In genomic region chr15:93713428-93713827, GRCm38 (mm10) we compare ENCODE assay signal across 8 mouse cellular contexts.
A peak's percentile ranks its signal among the peaks of the same experiment; 100 is the strongest.
DNase-seq lines count a peak whose midpoint lies in the region; ATAC-seq and TF ChIP-seq lines count a peak whose summit lies in the region.

No protein-coding gene starts in this region.

- H3K4me1 ChIP-seq in hindbrain, postnatal 0 days (ENCODE audit: insufficient read depth, low read length), result no peaks in the 10 kb centered on the region
- no peaks in the 10 kb centered on the region for H3K4me1 ChIP-seq in hindbrain, embryonic 11.5 days (replicated peaks; ENCODE audit: control insufficient read depth, insufficient read depth, low read length)
- no peaks in the 10 kb centered on the region for H3K4me1 ChIP-seq in forebrain, embryonic 16.5 days (replicated peaks; ENCODE audit: control insufficient read depth, insufficient read depth, low read length)
- no peaks in the 10 kb centered on the region for H3K4me1 ChIP-seq in midbrain, embryonic 11.5 days (ENCODE audit: control insufficient read depth, insufficient read depth, low read length)

- H3K36me3 ChIP-seq in hindbrain, postnatal 0 days (ENCODE audit: insufficient read depth, low read length), result no peaks in the 10 kb centered on the region
- no peaks in the 10 kb centered on the region for H3K36me3 ChIP-seq in hindbrain, embryonic 11.5 days (ENCODE audit: control insufficient read depth, insufficient read depth, low read length)
- H3K36me3 ChIP-seq in forebrain, embryonic 16.5 days (ENCODE audit: control insufficient read depth, insufficient read depth), result no peaks in the 10 kb centered on the region
- H3K36me3 ChIP-seq in midbrain, embryonic 11.5 days (ENCODE audit: control insufficient read depth, insufficient read depth, low read length), result no peaks in the 10 kb centered on the region

- H3K9ac ChIP-seq in hindbrain, postnatal 0 days (replicated peaks; ENCODE audit: low read length), result no peak overlapping the region
- no peak overlapping the region for H3K9ac ChIP-seq in hindbrain, embryonic 11.5 days (ENCODE audit: low read depth, low read length)
- H3K9ac ChIP-seq in forebrain, embryonic 16.5 days (replicated peaks; ENCODE audit: low read depth, low read length), result no peak overlapping the region
- no peak overlapping the region for H3K9ac ChIP-seq in midbrain, embryonic 11.5 days (ENCODE audit: low read length)

- H3K27me3 ChIP-seq in hindbrain, postnatal 0 days (ENCODE audit: insufficient read depth, low read length), result no peaks in the 10 kb centered on the region
- H3K27me3 ChIP-seq in hindbrain, embryonic 11.5 days (ENCODE audit: control insufficient read depth, insufficient read depth, low read length), result no peaks in the 10 kb centered on the region
- no peaks in the 10 kb centered on the region for H3K27me3 ChIP-seq in forebrain, embryonic 16.5 days (replicated peaks; ENCODE audit: control insufficient read depth, insufficient read depth, low read length)
- no peaks in the 10 kb centered on the region for H3K27me3 ChIP-seq in midbrain, embryonic 11.5 days (ENCODE audit: control insufficient read depth, insufficient read depth, low read length)

- H3K27ac ChIP-seq in hindbrain, postnatal 0 days, result no peak overlapping the region
- H3K27ac ChIP-seq in hindbrain, embryonic 11.5 days (ENCODE audit: low read depth, low read length), result no peak overlapping the region
- H3K27ac ChIP-seq in forebrain, embryonic 16.5 days (ENCODE audit: low read length), result no peak overlapping the region
- no peak overlapping the region for H3K27ac ChIP-seq in midbrain, embryonic 11.5 days (ENCODE audit: low read depth, low read length)

- peak; percentile 65 for DNase-seq in hindbrain, postnatal 0 days (ENCODE audit: low spot score)
- DNase-seq in hindbrain, embryonic 11.5 days (ENCODE audit: low spot score), result no peak
- peak; percentile 89 for DNase-seq in adrenal gland, postnatal 14 days
- DNase-seq in heart, postnatal 4 days, result peak; percentile 85
- peak; percentile 81 for DNase-seq in lung, postnatal 36 days
- DNase-seq in midbrain, embryonic 11.5 days (ENCODE audit: low spot score, missing footprints), result no peak
- DNase-seq in liver, result no peak

- no peak overlapping the region for H3K4me2 ChIP-seq in hindbrain, postnatal 0 days (ENCODE audit: low read depth, low read length)
- H3K4me2 ChIP-seq in hindbrain, embryonic 11.5 days (replicated peaks; ENCODE audit: low read depth, low read length), result no peak overlapping the region
- H3K4me2 ChIP-seq in forebrain, embryonic 16.5 days (ENCODE audit: low read length), result no peak overlapping the region
- no peak overlapping the region for H3K4me2 ChIP-seq in midbrain, embryonic 11.5 days

- no peak for ATAC-seq in hindbrain, postnatal 0 days
- no peak for ATAC-seq in hindbrain, embryonic 11.5 days (ENCODE audit: low FRiP score)
- no peak for ATAC-seq in forebrain, embryonic 16.5 days
- ATAC-seq in midbrain, embryonic 11.5 days (ENCODE audit: low FRiP score), result no peak

- TF ChIP-seq CTCF in hindbrain, postnatal 0 days (IDR thresholded peaks at IDR 0.05; ENCODE audit: low read depth), result no peak

- no peaks in the 10 kb centered on the region for H3K9me3 ChIP-seq in hindbrain, postnatal 0 days (ENCODE audit: low read length)
- H3K9me3 ChIP-seq in hindbrain, embryonic 11.5 days (ENCODE audit: control insufficient read depth, low read length), result no peaks in the 10 kb centered on the region
- no peaks in the 10 kb centered on the region for H3K9me3 ChIP-seq in forebrain, embryonic 16.5 days (ENCODE audit: control insufficient read depth, low read length)
- H3K9me3 ChIP-seq in midbrain, embryonic 11.5 days (ENCODE audit: control insufficient read depth, low read length), result no peaks in the 10 kb centered on the region

- WGBS in hindbrain, postnatal 0 days, result 64% methylated on average over 7 of the region's 7 CpGs
- 91% methylated on average over 7 of the region's 7 CpGs for WGBS in hindbrain, embryonic 11.5 days
- 73% methylated on average over 7 of the region's 7 CpGs for WGBS in forebrain, embryonic 16.5 days
- WGBS in midbrain, embryonic 11.5 days, result 94% methylated on average over 7 of the region's 7 CpGs

- H3K4me3 ChIP-seq in hindbrain, postnatal 0 days (ENCODE audit: low read length), result no peak overlapping the region
- H3K4me3 ChIP-seq in hindbrain, embryonic 11.5 days (ENCODE audit: low read depth, low read length), result no peak overlapping the region
- H3K4me3 ChIP-seq in forebrain, embryonic 16.5 days (replicated peaks; ENCODE audit: low read length), result no peak overlapping the region
- H3K4me3 ChIP-seq in midbrain, embryonic 11.5 days (ENCODE audit: low read depth, low read length), result no peak overlapping the region

Comparison
In these comparisons a context has a peak if more than half of its experiments do, and no peak if none do; other contexts are left out.
1. DNase-seq: peak in hindbrain, postnatal 0 days (single experiment), adrenal gland, postnatal 14 days (single experiment), heart, postnatal 4 days (single experiment) and lung, postnatal 36 days (single experiment); none in hindbrain, embryonic 11.5 days (single experiment), midbrain, embryonic 11.5 days (single experiment) and liver (single experiment).